Mouse (Mus musculus) C2C12 (cell line): ENCODE data around the gene Pemt.

Source experiments
- CTCF ChIP-seq: IDR thresholded peaks from one replicate; pipeline ENCODE4 v1.5.1; 2011; ENCODE audit not compliant: control insufficient read depth, insufficient read depth, insufficient read length
- FOSL1 ChIP-seq: IDR thresholded peaks from one replicate; pipeline ENCODE4 v1.8.0; 2011; ENCODE audit warnings: mild to moderate bottlenecking, low read length; ENCODE audit not compliant: poor library complexity, insufficient read depth, severe bottlenecking
- MAX ChIP-seq: IDR thresholded peaks from one replicate; pipeline ENCODE4 v1.6.1; 2011; ENCODE audit warnings: mild to moderate bottlenecking, control low read depth
- MYOD1 ChIP-seq: IDR thresholded peaks from one replicate; pipeline ENCODE4 v1.6.1; 2011; ENCODE audit warnings: low read depth; ENCODE audit not compliant: control insufficient read depth, insufficient read length
- MYOG ChIP-seq: IDR thresholded peaks from one replicate; pipeline ENCODE4 v1.6.1; 2011; ENCODE audit not compliant: control insufficient read depth, insufficient read length; ENCODE audit errors: extremely low read depth
- USF1 ChIP-seq: IDR thresholded peaks from one replicate; pipeline ENCODE4 v1.6.1; 2011; ENCODE audit warnings: low read depth, mild to moderate bottlenecking, control low read depth, moderate library complexity

- no peak for TF ChIP-seq FOSL1
- no peak for TF ChIP-seq CTCF
- TF ChIP-seq USF1: no peak
- TF ChIP-seq MAX: no peak
- no peak for TF ChIP-seq MYOG
- TF ChIP-seq MYOD1: no peak
These were observed 52.0 kb downstream of the Pemt start for GRCm38 (mm10) chr11:59994318-59994717.
